Mouse (Mus musculus) myocyte (in vitro differentiated cells): ENCODE data around the gene Plxnd1. TPM values are rescaled to one million over a fixed set of nuclear protein-coding genes. Genes with fewer than 3 reads are reported as not detected.
A peak's percentile ranks its signal among the peaks of the same experiment; 100 is the strongest.

Experiments
- H3K27me3 ChIP-seq: one replicate; pipeline ENCODE4 v1.6.1; 2011; ENCODE audit not compliant: control insufficient read depth, insufficient read depth, insufficient read length
- H3K36me3 ChIP-seq: one replicate; pipeline ENCODE4 v1.6.1; 2011; ENCODE audit not compliant: control insufficient read depth, insufficient read depth
- H3K4me2 ChIP-seq: one replicate; pipeline ENCODE4 v1.6.1; 2011; ENCODE audit warnings: low read depth, control low read depth
- H3K4me3 ChIP-seq: one replicate; pipeline ENCODE4 v1.5.1; 2011; ENCODE audit warnings: mild to moderate bottlenecking, control low read depth, moderate library complexity
- H3K79me2 ChIP-seq: one replicate; pipeline ENCODE4 v1.6.1; 2011; ENCODE audit not compliant: control insufficient read depth, insufficient read depth
- H3ac ChIP-seq: one replicate; pipeline ENCODE4 v1.6.1; 2011; ENCODE audit not compliant: control insufficient read depth, insufficient read length
- CEBPB ChIP-seq: IDR thresholded peaks from 2 replicates; pipeline ENCODE4 v1.6.1; 2011; ENCODE audit warnings: mild to moderate bottlenecking, moderate library complexity; ENCODE audit not compliant: poor library complexity, insufficient read depth, severe bottlenecking
- E2F4 ChIP-seq: IDR thresholded peaks from one replicate; pipeline ENCODE4 v1.6.1; 2011; ENCODE audit warnings: mild to moderate bottlenecking, control low read depth, moderate library complexity; ENCODE audit not compliant: insufficient read depth
- MAX ChIP-seq: IDR thresholded peaks from one replicate; pipeline ENCODE4 v1.6.1; 2011; ENCODE audit warnings: low read depth, mild to moderate bottlenecking, control low read depth
- MYOD1 ChIP-seq, 3 experiments: IDR thresholded peaks; one replicate each; pipeline ENCODE4 v1.6.1; 2011; ENCODE audit warnings: control low read depth in 2 of 3, low read depth in 2 of 3, mild to moderate bottlenecking in 2 of 3, moderate library complexity in 1 of 3; ENCODE audit not compliant: insufficient read length in 2 of 3, control insufficient read depth in 1 of 3
- MYOG ChIP-seq, 3 experiments: IDR thresholded peaks; one replicate each; pipeline ENCODE4 v1.6.1; 2011; ENCODE audit warnings: control low read depth in 2 of 3, low read depth in 2 of 3, mild to moderate bottlenecking in 2 of 3; ENCODE audit not compliant: insufficient read length in 2 of 3, control insufficient read depth in 1 of 3, insufficient read depth in 1 of 3
- POLR2A ChIP-seq: IDR thresholded peaks from one replicate; pipeline ENCODE4 v1.6.1; 2011; ENCODE audit warnings: low read depth, mild to moderate bottlenecking, control low read depth, moderate library complexity; ENCODE audit not compliant: insufficient read length
- POLR2AphosphoS2 ChIP-seq: IDR thresholded peaks from one replicate; pipeline ENCODE4 v1.6.1; 2011; ENCODE audit warnings: low read depth, control low read depth; ENCODE audit not compliant: insufficient read length
- REST ChIP-seq: IDR thresholded peaks from one replicate; pipeline ENCODE4 v1.6.1; 2011; ENCODE audit warnings: mild to moderate bottlenecking, control low read depth, moderate library complexity; ENCODE audit not compliant: insufficient read depth, insufficient read length
- SRF ChIP-seq: IDR thresholded peaks from one replicate; pipeline ENCODE4 v1.6.1; 2011; ENCODE audit warnings: low read depth; ENCODE audit not compliant: control insufficient read depth, insufficient read length
- TCF12 ChIP-seq: IDR thresholded peaks from one replicate; pipeline ENCODE4 v1.6.1; 2011; ENCODE audit warnings: mild to moderate bottlenecking, control low read depth; ENCODE audit not compliant: poor library complexity, insufficient read depth, severe bottlenecking
- TCF3 ChIP-seq: IDR thresholded peaks from one replicate; pipeline ENCODE4 v1.6.1; 2011; ENCODE audit warnings: low read depth, control low read depth; ENCODE audit not compliant: insufficient read length
- USF1 ChIP-seq: IDR thresholded peaks from one replicate; pipeline ENCODE4 v1.6.1; 2011; ENCODE audit warnings: low read depth, mild to moderate bottlenecking, control low read depth, moderate library complexity
- polyA plus RNA-seq: library from polyadenylated mRNA; unstranded; fragments of >200 nt; fragmentation: generic; extraction: Trizol; gene quantifications from one replicate; pipeline ENCODE4 v1.2.1, GENCODE M21; 2012; ENCODE audit warnings: missing spikeins

The Plxnd1 gene
- polyA plus RNA-seq, 1 experiment, result 39.4 TPM

- Histone ChIP-seq H3K4me3 (no peak overlapping the region), H3ac (no peak overlapping the region), H3K79me2 (no peaks in the 10 kb centered on the region), H3K36me3 (no peaks in the 10 kb centered on the region), H3K27me3 (no peaks in the 10 kb centered on the region), H3K4me2 (no peak overlapping the region)
- TF ChIP-seq POLR2AphosphoS2 (no peak), TCF12 (no peak), USF1 (no peak), REST (no peak), MYOD1 (IDR thresholded peaks at IDR 0.05; ENCODE audit: control insufficient read depth in 1 of 3, insufficient read length in 2 of 3, low read depth in 2 of 3) (no peak), POLR2A (no peak), CEBPB (no peak), TCF3 (no peak), MYOG (IDR thresholded peaks at IDR 0.05; ENCODE audit: control insufficient read depth in 1 of 3, insufficient read depth in 1 of 3, insufficient read length in 2 of 3, low read depth in 2 of 3) (no peak), E2F4 (no peak), MAX (no peak)
Measured at GRCm38 (mm10) chr6:115908421-115908982, 86.3 kb downstream of the Plxnd1 start.

GRCm38 (mm10) chr6:115906871-115907270 lies 87.9 kb downstream of the Plxnd1 start:
- Histone ChIP-seq H3ac (no peak overlapping the region), H3K4me3 (no peak overlapping the region), H3K4me2 (no peak overlapping the region), H3K79me2 (no peaks in the 10 kb centered on the region), H3K36me3 (no peaks in the 10 kb centered on the region), H3K27me3 (no peaks in the 10 kb centered on the region)
- TF ChIP-seq TCF3, result no peak
- no peak for TF ChIP-seq POLR2A
- TF ChIP-seq POLR2AphosphoS2, result no peak
- no peak for TF ChIP-seq USF1
- no peak for TF ChIP-seq MYOD1 (IDR thresholded peaks at IDR 0.05; ENCODE audit: control insufficient read depth in 1 of 3, insufficient read length in 2 of 3, low read depth in 2 of 3)
- TF ChIP-seq E2F4, result no peak
- no peak for TF ChIP-seq REST
- no peak for TF ChIP-seq TCF12
- no peak for TF ChIP-seq SRF
- TF ChIP-seq MYOG (IDR thresholded peaks at IDR 0.05; ENCODE audit: control insufficient read depth in 1 of 3, insufficient read depth in 1 of 3, insufficient read length in 2 of 3, low read depth in 2 of 3), result no peak
- no peak for TF ChIP-seq CEBPB

GRCm38 (mm10) chr6:115906455-115906854 lies 88.3 kb downstream of the Plxnd1 start:
- no peak overlapping the region for H3ac ChIP-seq
- no peaks in the 10 kb centered on the region for H3K27me3 ChIP-seq
- no peaks in the 10 kb centered on the region for H3K79me2 ChIP-seq
- no peak overlapping the region for H3K4me3 ChIP-seq
- TF ChIP-seq E2F4 (no peak), MYOD1 (IDR thresholded peaks at IDR 0.05; ENCODE audit: control insufficient read depth in 1 of 3, insufficient read length in 2 of 3, low read depth in 2 of 3) (peak in 1 of 3 experiments; percentile 37)
- no peak overlapping the region for H3K4me2 ChIP-seq
- H3K36me3 ChIP-seq, result no peaks in the 10 kb centered on the region

GRCm38 (mm10) chr6:115905568-115905967 lies 89.2 kb downstream of the Plxnd1 start:
- Histone ChIP-seq H3K27me3 (no peaks in the 10 kb centered on the region), H3K36me3 (no peaks in the 10 kb centered on the region), H3K4me3 (no peak overlapping the region), H3ac (no peak overlapping the region), H3K79me2 (no peaks in the 10 kb centered on the region), H3K4me2 (no peak overlapping the region)
- no peak for TF ChIP-seq POLR2AphosphoS2
- no peak for TF ChIP-seq MYOG (IDR thresholded peaks at IDR 0.05; ENCODE audit: control insufficient read depth in 1 of 3, insufficient read depth in 1 of 3, insufficient read length in 2 of 3, low read depth in 2 of 3)
- TF ChIP-seq SRF, result no peak
- TF ChIP-seq TCF12, result no peak
- TF ChIP-seq E2F4, result no peak
- TF ChIP-seq MAX, result no peak
- TF ChIP-seq USF1, result no peak

Other genes starting within 250 kb of the Plxnd1 start
- 0.37 TPM for gene Tmem40, start 232.6 kb downstream of the Plxnd1 start, polyA plus RNA-seq
- gene Cand2, start 220.5 kb downstream of the Plxnd1 start, polyA plus RNA-seq, result 31.3 TPM
- gene Rpl32, start 186.3 kb downstream of the Plxnd1 start, polyA plus RNA-seq, result 4,367 TPM
- gene Efcab12, start 156.6 kb downstream of the Plxnd1 start, polyA plus RNA-seq, result not detected
- 0.56 TPM for gene Mbd4, start 141.6 kb downstream of the Plxnd1 start, polyA plus RNA-seq
- 21.4 TPM for gene Ift122, start 141.5 kb downstream of the Plxnd1 start, polyA plus RNA-seq
- gene Rho, start 63.3 kb downstream of the Plxnd1 start, polyA plus RNA-seq, result 0.19 TPM
- not detected for gene H1foo, start 50.1 kb downstream of the Plxnd1 start, polyA plus RNA-seq
- gene Tmcc1, start 198.5 kb upstream of the Plxnd1 start, polyA plus RNA-seq, result 17.6 TPM
- 22.6 TPM for gene Washc2, start 213.0 kb upstream of the Plxnd1 start, polyA plus RNA-seq